Mouse (Mus musculus) retina, embryonic 14.5 days (tissue): Measurements from ENCODE around the gene Mfsd4b3.
A peak's percentile ranks its signal among the peaks of the same experiment; 100 is the strongest.
"Not testable (repeated sequence)": the region's sequence is repeated elsewhere in the genome, so short reads cannot be mapped to it uniquely, and the experiment has no call there.

Experiments used
- DNase-seq: peaks from one replicate; pipeline ENCODE4 v3.0.0-alpha.2; 2015; ENCODE audit warnings: low spot score

The Mfsd4b3 gene

GRCm38 (mm10) chr10:39959761-39960440 is at the start of gene Mfsd4b3:
Mfsd4b3 (minus strand) TSS chr10:39960153.
- DNase-seq = peak; percentile 95

GRCm38 (mm10) chr10:40009591-40009990 is 49.6 kb upstream of the Mfsd4b3 start:
- no peak for DNase-seq

GRCm38 (mm10) chr10:40008847-40009246 is 48.9 kb upstream of the Mfsd4b3 start:
- DNase-seq = not testable (repeated sequence)

- no peak for DNase-seq
Measured at GRCm38 (mm10) chr10:40007953-40008352, 48.0 kb upstream of the Mfsd4b3 start.

GRCm38 (mm10) chr10:40006963-40007362 is 47.0 kb upstream of the Mfsd4b3 start:
- DNase-seq = no peak

- DNase-seq = no peak
Measured at GRCm38 (mm10) chr10:40000746-40001145, 40.8 kb upstream of the Mfsd4b3 start.

GRCm38 (mm10) chr10:39991155-39991554 is 31.2 kb upstream of the Mfsd4b3 start:
- no peak for DNase-seq

- no peak for DNase-seq
Measured at GRCm38 (mm10) chr10:39986466-39986865, 26.5 kb upstream of the Mfsd4b3 start, which contains the start of gene Mfsd4b5. Mfsd4b5 (minus strand) TSS chr10:39986646.

- no peak for DNase-seq
Measured at GRCm38 (mm10) chr10:39982604-39983003, 22.7 kb upstream of the Mfsd4b3 start.

GRCm38 (mm10) chr10:39978231-39978630 is 18.3 kb upstream of the Mfsd4b3 start:
- no peak for DNase-seq

- no peak for DNase-seq
Measured at GRCm38 (mm10) chr10:39977346-39977745, 17.4 kb upstream of the Mfsd4b3 start.

GRCm38 (mm10) chr10:39975771-39976170 is 15.8 kb upstream of the Mfsd4b3 start:
- DNase-seq = no peak

GRCm38 (mm10) chr10:39974982-39975381 is 15.0 kb upstream of the Mfsd4b3 start:
- DNase-seq = no peak

GRCm38 (mm10) chr10:39967512-39967911 is 7.6 kb upstream of the Mfsd4b3 start:
- DNase-seq = no peak

GRCm38 (mm10) chr10:39961906-39962305 is 2.0 kb upstream of the Mfsd4b3 start:
- DNase-seq = no peak

- DNase-seq = no peak
Measured at GRCm38 (mm10) chr10:39960441-39960822, 479 bp upstream of the Mfsd4b3 start.

- DNase-seq = peak; percentile 49
Measured at GRCm38 (mm10) chr10:39958266-39958665, 1.7 kb downstream of the Mfsd4b3 start.

GRCm38 (mm10) chr10:39956340-39956878 is 3.5 kb downstream of the Mfsd4b3 start:
- no peak for DNase-seq

- DNase-seq = no peak
Measured at GRCm38 (mm10) chr10:39955163-39955562, 4.8 kb downstream of the Mfsd4b3 start.

GRCm38 (mm10) chr10:39949377-39949954 is 10.5 kb downstream of the Mfsd4b3 start:
- DNase-seq = no peak

GRCm38 (mm10) chr10:39947195-39947594 is 12.8 kb downstream of the Mfsd4b3 start:
- not testable (repeated sequence) for DNase-seq

- DNase-seq = no peak
Measured at GRCm38 (mm10) chr10:39936553-39936952, 23.4 kb downstream of the Mfsd4b3 start.

GRCm38 (mm10) chr10:39926616-39927139 is 33.3 kb downstream of the Mfsd4b3 start, which contains the start of gene Mfsd4b2:
Mfsd4b2 (minus strand) TSS chr10:39926923.
- DNase-seq = peak; percentile 62
